Mouse (Mus musculus): ENCODE measurements at regions not wholly inside any gene's neighbourhood (a gene's known extent, or its start where the extent isn't known, plus 50 kb on each side); places are given as distances from the start of the nearest gene placed in this dataset.

DNA sequence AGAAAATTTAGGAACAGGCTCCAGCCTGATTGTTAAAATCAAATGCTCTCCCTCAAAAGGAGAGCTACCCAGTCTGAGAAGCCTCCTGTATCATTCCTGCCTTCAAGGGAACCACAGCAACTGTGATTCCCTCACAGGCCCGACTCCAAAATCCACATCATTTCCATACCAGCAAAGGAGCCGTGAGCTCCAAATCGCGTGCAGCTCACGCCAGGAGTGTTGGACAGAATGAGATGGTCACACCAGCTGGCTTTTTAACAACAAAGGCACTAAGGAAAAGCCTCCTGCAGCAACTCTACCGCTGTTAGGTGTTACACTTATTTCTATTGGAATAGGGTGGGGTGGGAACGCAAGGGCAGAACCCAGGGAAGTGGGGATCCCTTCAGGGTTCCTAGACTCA lies 277.6 kb downstream of the Psat1 start:
- H3K9ac ChIP-seq: no peak overlapping the region
- peaks cover 17% of the 10 kb centered on the region for H3K4me1 ChIP-seq
- H3K36me3 ChIP-seq: no peaks in the 10 kb centered on the region
- no peaks in the 10 kb centered on the region for H3K27me3 ChIP-seq
- no peak overlapping the region for H3K4me3 ChIP-seq
- no peak overlapping the region for H3K4me2 ChIP-seq
- no peaks in the 10 kb centered on the region for H3K9me3 ChIP-seq
- 0 out of 2 replicates have a peak overlapping the region, but pooled peaks have one; percentile 24 for H3K27ac ChIP-seq
- ATAC-seq (ENCODE audit: borderline replicate concordance, extremely low read depth, low FRiP score, low TSS enrichment): no peak
- WGBS: 73% methylated on average over 7 of the region's 7 CpGs

DNA sequence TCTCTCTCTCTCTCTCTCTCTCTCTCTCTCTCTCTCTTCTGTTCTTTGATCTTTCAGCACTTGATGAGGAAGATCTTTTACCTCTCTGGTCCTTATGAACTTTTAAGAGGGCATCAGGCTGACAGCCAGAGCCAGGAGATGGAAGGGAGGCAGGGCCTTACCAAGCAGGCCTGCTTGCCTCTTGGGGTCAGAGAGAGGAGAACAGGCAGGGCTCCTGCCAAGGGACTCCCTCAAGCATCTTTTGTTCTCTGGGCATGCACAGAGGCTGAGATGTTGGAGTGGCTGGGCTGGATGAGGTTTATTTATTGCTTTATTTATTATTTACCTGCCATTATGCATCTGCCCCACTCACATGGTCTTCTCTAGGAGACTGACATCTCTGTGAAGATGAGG lies 278.5 kb downstream of the Psat1 start:
- Histone ChIP-seq H3K27ac (no peak overlapping the region), H3K4me1 (peaks cover 17% of the 10 kb centered on the region)
- no peak for ATAC-seq (ENCODE audit: borderline replicate concordance, extremely low read depth, low FRiP score, low TSS enrichment)

DNA sequence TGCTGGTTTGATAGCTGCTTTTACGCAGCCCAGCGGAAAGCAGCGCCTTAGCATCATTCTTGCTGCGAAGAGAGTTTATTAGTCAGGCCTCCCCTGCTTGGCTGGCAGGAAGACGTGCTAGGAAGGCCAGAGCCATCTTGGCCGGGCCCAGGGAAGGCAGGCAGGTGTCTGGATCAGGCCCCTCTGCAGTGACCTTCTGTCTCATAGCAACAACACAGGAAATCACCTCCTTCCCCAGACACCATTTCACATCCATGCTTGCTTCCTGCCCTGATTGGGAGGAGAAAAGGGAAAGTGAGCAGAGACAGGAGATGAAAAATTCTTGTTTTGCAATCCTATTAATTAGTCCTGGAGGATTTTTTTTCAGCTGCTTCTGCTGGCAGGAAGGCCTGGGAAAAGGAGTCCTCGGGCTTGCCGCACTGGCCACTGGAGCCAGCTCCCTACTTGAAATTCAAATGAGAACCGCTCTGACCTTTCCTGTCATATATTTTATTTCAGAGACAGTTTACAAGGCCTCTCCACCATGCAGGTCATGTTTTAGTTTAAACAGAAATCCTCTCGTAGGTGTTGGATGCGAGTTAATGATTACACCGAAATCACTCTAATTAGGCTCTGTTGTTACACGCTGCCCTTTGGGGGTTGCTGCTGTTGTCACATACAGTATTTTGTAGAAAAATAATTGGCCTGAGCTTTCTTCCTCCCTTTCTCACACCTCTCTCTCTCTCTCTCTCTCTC lies 279.1 kb downstream of the Psat1 start:
- no peaks in the 10 kb centered on the region for H3K27me3 ChIP-seq
- H3K4me3 ChIP-seq: no peak overlapping the region
- H3K9ac ChIP-seq: no peak overlapping the region
- WGBS: 26% methylated on average over 13 of the region's 13 CpGs
- H3K9me3 ChIP-seq: no peaks in the 10 kb centered on the region
- H3K27ac ChIP-seq: no peak overlapping the region
- no peak overlapping the region for H3K4me2 ChIP-seq
- peaks cover 17% of the 10 kb centered on the region for H3K4me1 ChIP-seq
- peak; percentile 23; the same call in 1 of the 2 replicates for ATAC-seq (ENCODE audit: borderline replicate concordance, extremely low read depth, low FRiP score, low TSS enrichment)
- no peaks in the 10 kb centered on the region for H3K36me3 ChIP-seq

More for the DNA sequence above, 278.5 kb downstream of the Psat1 start:
- Histone ChIP-seq H3K9me3 (no peaks in the 10 kb centered on the region), H3K36me3 (no peaks in the 10 kb centered on the region), H3K4me2 (no peak overlapping the region), H3K4me3 (no peak overlapping the region), H3K27me3 (no peaks in the 10 kb centered on the region), H3K9ac (no peak overlapping the region)

GRCm38 (mm10) chr19:15663659-15664255 lies 283.4 kb downstream of the Psat1 start:
- Histone ChIP-seq H3K4me3 (no peak overlapping the region), H3K36me3 (no peaks in the 10 kb centered on the region), H3K4me1 (peaks cover 17% of the 10 kb centered on the region), H3K27me3 (no peaks in the 10 kb centered on the region), H3K27ac (no peak overlapping the region), H3K4me2 (no peak overlapping the region), H3K9ac (no peak overlapping the region), H3K9me3 (no peaks in the 10 kb centered on the region)
- no peak for ATAC-seq (ENCODE audit: borderline replicate concordance, extremely low read depth, low FRiP score, low TSS enrichment)
- 46% methylated on average over 3 of the region's 3 CpGs for WGBS

- no peaks in the 10 kb centered on the region for H3K9me3 ChIP-seq
- no peaks in the 10 kb centered on the region for H3K36me3 ChIP-seq
- WGBS: 56% methylated on average over 1 of the region's 1 CpGs
- no peak overlapping the region for H3K4me3 ChIP-seq
- H3K9ac ChIP-seq: no peak overlapping the region
- no peak overlapping the region for H3K27ac ChIP-seq
- no peak for ATAC-seq (ENCODE audit: borderline replicate concordance, extremely low read depth, low FRiP score, low TSS enrichment)
- H3K4me2 ChIP-seq: no peak overlapping the region
- H3K4me1 ChIP-seq: no peaks in the 10 kb centered on the region
- H3K27me3 ChIP-seq: no peaks in the 10 kb centered on the region
These were observed 288.5 kb downstream of the Psat1 start for GRCm38 (mm10) chr19:15658611-15659010.

- 63% methylated on average over 1 of the region's 1 CpGs for WGBS
- Histone ChIP-seq H3K36me3 (no peaks in the 10 kb centered on the region), H3K4me1 (no peaks in the 10 kb centered on the region), H3K9me3 (no peaks in the 10 kb centered on the region), H3K4me2 (no peak overlapping the region), H3K9ac (no peak overlapping the region), H3K27ac (no peak overlapping the region), H3K27me3 (no peaks in the 10 kb centered on the region), H3K4me3 (no peak overlapping the region)
- no peak for ATAC-seq (ENCODE audit: borderline replicate concordance, extremely low read depth, low FRiP score, low TSS enrichment)
These were observed 289.3 kb downstream of the Psat1 start for GRCm38 (mm10) chr19:15657846-15658245.

- no peak for ATAC-seq (ENCODE audit: borderline replicate concordance, extremely low read depth, low FRiP score, low TSS enrichment)
- 14% methylated on average over 4 of the region's 4 CpGs for WGBS
- Histone ChIP-seq H3K36me3 (no peaks in the 10 kb centered on the region), H3K9ac (no peak overlapping the region), H3K27me3 (no peaks in the 10 kb centered on the region), H3K4me3 (no peak overlapping the region), H3K9me3 (no peaks in the 10 kb centered on the region), H3K4me1 (no peaks in the 10 kb centered on the region), H3K4me2 (no peak overlapping the region), H3K27ac (no peak overlapping the region)
These were observed 297.8 kb downstream of the Psat1 start for GRCm38 (mm10) chr19:15649368-15649767.

DNA sequence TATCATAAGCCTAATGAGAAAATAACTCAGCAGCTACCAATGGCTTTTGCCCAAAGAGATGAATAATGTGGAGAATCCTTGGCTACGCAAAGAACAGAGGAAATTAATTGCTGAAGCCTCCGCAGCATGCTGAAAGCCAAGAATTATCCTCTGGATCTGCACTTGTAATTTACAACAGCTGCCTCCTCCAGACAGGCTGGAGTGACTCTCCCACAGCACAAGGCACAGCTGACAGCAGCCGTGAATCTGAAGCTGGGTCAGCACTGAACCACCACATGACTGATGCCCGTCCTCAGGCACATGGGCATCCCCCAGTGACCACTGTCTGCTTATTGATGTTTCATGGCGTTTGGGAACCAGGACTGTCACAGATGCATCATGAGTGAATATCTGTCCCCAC lies 299.8 kb downstream of the Psat1 start:
- Histone ChIP-seq H3K4me3 (no peak overlapping the region), H3K36me3 (no peaks in the 10 kb centered on the region), H3K9ac (no peak overlapping the region), H3K4me2 (no peak overlapping the region), H3K9me3 (no peaks in the 10 kb centered on the region), H3K27ac (no peak overlapping the region), H3K27me3 (no peaks in the 10 kb centered on the region), H3K4me1 (no peaks in the 10 kb centered on the region)
- 33% methylated on average over 5 of the region's 5 CpGs for WGBS
- peak; percentile 52; the same call in 1 of the 2 replicates for ATAC-seq (ENCODE audit: borderline replicate concordance, extremely low read depth, low FRiP score, low TSS enrichment)

DNA sequence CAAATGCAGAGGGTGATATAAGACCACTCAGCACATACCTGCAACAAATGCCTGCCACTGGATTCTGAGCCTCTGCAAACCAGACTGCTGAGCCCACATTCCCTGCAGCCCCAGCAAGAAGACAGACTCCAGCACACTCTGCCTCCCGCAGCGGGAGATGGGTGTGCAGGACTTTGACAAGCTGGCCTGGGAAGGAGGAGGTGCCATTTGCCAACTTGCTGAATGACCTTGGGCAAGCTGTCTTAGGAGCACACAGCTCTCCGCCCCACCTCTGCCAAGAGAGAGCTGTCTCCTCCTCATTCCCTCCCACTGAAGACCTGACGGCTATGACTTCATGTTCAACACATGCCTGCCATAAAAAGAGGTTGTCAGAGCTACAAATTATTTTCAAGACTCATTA lies 302.4 kb downstream of the Psat1 start:
- ATAC-seq (ENCODE audit: borderline replicate concordance, extremely low read depth, low FRiP score, low TSS enrichment): no peak

GRCm38 (mm10) chr19:15617233-15617915 lies 329.8 kb downstream of the Psat1 start:
- Histone ChIP-seq H3K4me2 (no peak overlapping the region), H3K4me1 (no peaks in the 10 kb centered on the region), H3K27me3 (no peaks in the 10 kb centered on the region), H3K9me3 (no peaks in the 10 kb centered on the region), H3K36me3 (no peaks in the 10 kb centered on the region), H3K4me3 (no peak overlapping the region), H3K27ac (no peak overlapping the region), H3K9ac (no peak overlapping the region)
- 16% methylated on average over 6 of the region's 6 CpGs for WGBS
- no peak for ATAC-seq (ENCODE audit: borderline replicate concordance, extremely low read depth, low FRiP score, low TSS enrichment)

More for the DNA sequence above, 302.4 kb downstream of the Psat1 start:
- Histone ChIP-seq H3K27ac (no peak overlapping the region), H3K4me1 (no peaks in the 10 kb centered on the region), H3K27me3 (no peaks in the 10 kb centered on the region), H3K36me3 (no peaks in the 10 kb centered on the region), H3K4me2 (no peak overlapping the region), H3K9ac (no peak overlapping the region), H3K4me3 (no peak overlapping the region), H3K9me3 (no peaks in the 10 kb centered on the region)
- 57% methylated on average over 4 of the region's 4 CpGs for WGBS

GRCm38 (mm10) chr19:15614648-15615561 lies 332.2 kb downstream of the Psat1 start:
- ATAC-seq (ENCODE audit: borderline replicate concordance, extremely low read depth, low FRiP score, low TSS enrichment): peak; percentile 76; the same call in 1 of the 2 replicates
- H3K27me3 ChIP-seq: no peaks in the 10 kb centered on the region
- H3K4me2 ChIP-seq: no peak overlapping the region
- no peak overlapping the region for H3K4me3 ChIP-seq
- H3K9ac ChIP-seq: no peak overlapping the region
- H3K36me3 ChIP-seq: no peaks in the 10 kb centered on the region
- WGBS: 53% methylated on average over 19 of the region's 19 CpGs
- H3K9me3 ChIP-seq: no peaks in the 10 kb centered on the region
- H3K27ac ChIP-seq: no peak overlapping the region
- H3K4me1 ChIP-seq: no peaks in the 10 kb centered on the region
